Mouse (Mus musculus): Measurements from ENCODE around the gene Myh14. TPM values are rescaled to one million over a fixed set of nuclear protein-coding genes. Genes with fewer than 3 reads are reported as not detected.

Myh14 gene
- polyA plus RNA-seq, 1 experiment from 2014 or later: 4.3 TPM

GRCm38 (mm10) chr7:44647042-44647724 lies 23.5 kb downstream of the Myh14 start:
- H3K36me3 ChIP-seq: no peaks in the 10 kb centered on the region
- H3K9ac ChIP-seq: no peak overlapping the region
- 52% methylated on average over 7 of the region's 7 CpGs for WGBS
- H3K4me1 ChIP-seq: no peaks in the 10 kb centered on the region
- no peak overlapping the region for H3K4me3 ChIP-seq
- H3K27ac ChIP-seq: no peak overlapping the region
- no peak overlapping the region for H3K4me2 ChIP-seq (replicated peaks)
- H3K9me3 ChIP-seq (replicated peaks): no peaks in the 10 kb centered on the region
- peaks cover 50% of the 10 kb centered on the region for H3K27me3 ChIP-seq
- ATAC-seq (ENCODE audit: low FRiP score): no peak

- no peaks in the 10 kb centered on the region for H3K4me1 ChIP-seq
- no peak for ATAC-seq (ENCODE audit: low FRiP score)
- H3K4me3 ChIP-seq: no peak overlapping the region
- H3K36me3 ChIP-seq: no peaks in the 10 kb centered on the region
- H3K27ac ChIP-seq: no peak overlapping the region
- 32% methylated on average over 15 of the region's 15 CpGs for WGBS
- H3K27me3 ChIP-seq: peaks cover 61% of the 10 kb centered on the region
- no peak overlapping the region for H3K9ac ChIP-seq
- H3K9me3 ChIP-seq (replicated peaks): no peaks in the 10 kb centered on the region
- H3K4me2 ChIP-seq (replicated peaks): 0 out of 2 replicates have a peak overlapping the region, but pooled peaks have one; percentile 8
These were observed 24.7 kb downstream of the Myh14 start for GRCm38 (mm10) chr7:44645951-44646350.

- no peak for ATAC-seq (ENCODE audit: low FRiP score)
- H3K4me3 ChIP-seq: no peak overlapping the region
- H3K4me1 ChIP-seq: no peaks in the 10 kb centered on the region
- H3K4me2 ChIP-seq (replicated peaks): no peak overlapping the region
- H3K36me3 ChIP-seq: no peaks in the 10 kb centered on the region
- WGBS: 73% methylated on average over 5 of the region's 5 CpGs
- H3K27ac ChIP-seq: no peak overlapping the region
- H3K27me3 ChIP-seq: peaks cover 68% of the 10 kb centered on the region
- H3K9ac ChIP-seq: no peak overlapping the region
- no peaks in the 10 kb centered on the region for H3K9me3 ChIP-seq (replicated peaks)
These were observed 25.4 kb downstream of the Myh14 start for GRCm38 (mm10) chr7:44645256-44645655.

GRCm38 (mm10) chr7:44641887-44642286 lies 28.8 kb downstream of the Myh14 start:
- Histone ChIP-seq H3K9me3 (replicated peaks) (peaks cover under 1% of the 10 kb centered on the region; the same call in 1 of the 2 replicates), H3K9ac (no peak overlapping the region), H3K27me3 (peaks cover 90% of the 10 kb centered on the region), H3K4me3 (no peak overlapping the region), H3K27ac (no peak overlapping the region), H3K4me1 (peaks cover 6% of the 10 kb centered on the region; the same call in 1 of the 2 replicates), H3K36me3 (no peaks in the 10 kb centered on the region), H3K4me2 (replicated peaks) (no peak overlapping the region)
- ATAC-seq (ENCODE audit: low FRiP score): no peak
- WGBS: 36% methylated on average over 8 of the region's 8 CpGs

GRCm38 (mm10) chr7:44640843-44641605 lies 29.6 kb downstream of the Myh14 start:
- no peak for ATAC-seq (ENCODE audit: low FRiP score)
- Histone ChIP-seq H3K36me3 (no peaks in the 10 kb centered on the region), H3K9me3 (replicated peaks) (peaks cover 5% of the 10 kb centered on the region; the same call in 1 of the 2 replicates), H3K4me3 (no peak overlapping the region), H3K4me2 (replicated peaks) (peak overlapping the region; percentile 22; the same call in 1 of the 2 replicates), H3K27me3 (peaks cover 91% of the 10 kb centered on the region), H3K4me1 (peaks cover 6% of the 10 kb centered on the region; the same call in 1 of the 2 replicates), H3K9ac (no peak overlapping the region), H3K27ac (no peak overlapping the region)
- 19% methylated on average over 25 of the region's 25 CpGs for WGBS

- H3K4me3 ChIP-seq: peak overlapping the region; percentile 1; the same call in 1 of the 2 replicates
- peaks cover 85% of the 10 kb centered on the region for H3K27me3 ChIP-seq
- no peaks in the 10 kb centered on the region for H3K36me3 ChIP-seq
- H3K9me3 ChIP-seq (replicated peaks): peaks cover 5% of the 10 kb centered on the region; the same call in 1 of the 2 replicates
- no peak overlapping the region for H3K27ac ChIP-seq
- H3K4me2 ChIP-seq (replicated peaks): peak overlapping the region; percentile 33
- ATAC-seq (ENCODE audit: low FRiP score): no peak
- 2% methylated on average over 16 of the region's 16 CpGs for WGBS
- H3K9ac ChIP-seq: no peak overlapping the region
- peaks cover 6% of the 10 kb centered on the region; the same call in 1 of the 2 replicates for H3K4me1 ChIP-seq
These were observed 32.0 kb downstream of the Myh14 start for GRCm38 (mm10) chr7:44638663-44639062.

GRCm38 (mm10) chr7:44636684-44637083 lies 34.0 kb downstream of the Myh14 start:
- WGBS: 87% methylated on average over 9 of the region's 9 CpGs
- Histone ChIP-seq H3K9me3 (replicated peaks) (peaks cover 5% of the 10 kb centered on the region; the same call in 1 of the 2 replicates), H3K27me3 (peaks cover 83% of the 10 kb centered on the region), H3K36me3 (no peaks in the 10 kb centered on the region), H3K9ac (no peak overlapping the region), H3K4me3 (no peak overlapping the region), H3K4me2 (replicated peaks) (no peak overlapping the region), H3K4me1 (peaks cover 6% of the 10 kb centered on the region; the same call in 1 of the 2 replicates), H3K27ac (no peak overlapping the region)
- no peak for ATAC-seq (ENCODE audit: low FRiP score)

GRCm38 (mm10) chr7:44633407-44633806 lies 37.2 kb downstream of the Myh14 start:
- Histone ChIP-seq H3K4me3 (no peak overlapping the region), H3K36me3 (no peaks in the 10 kb centered on the region), H3K27me3 (peaks cover 55% of the 10 kb centered on the region), H3K27ac (no peak overlapping the region), H3K4me2 (replicated peaks) (no peak overlapping the region), H3K9me3 (replicated peaks) (peaks cover 5% of the 10 kb centered on the region; the same call in 1 of the 2 replicates), H3K4me1 (no peaks in the 10 kb centered on the region), H3K9ac (no peak overlapping the region)
- 16% methylated on average over 15 of the region's 15 CpGs for WGBS
- ATAC-seq (ENCODE audit: low FRiP score): no peak

GRCm38 (mm10) chr7:44632676-44633075 lies 38.0 kb downstream of the Myh14 start:
- H3K4me3 ChIP-seq: no peak overlapping the region
- peaks cover 52% of the 10 kb centered on the region for H3K27me3 ChIP-seq
- H3K9ac ChIP-seq: no peak overlapping the region
- ATAC-seq (ENCODE audit: low FRiP score): no peak
- no peak overlapping the region for H3K27ac ChIP-seq
- no peaks in the 10 kb centered on the region for H3K4me1 ChIP-seq
- WGBS: 32% methylated on average over 11 of the region's 13 CpGs
- H3K9me3 ChIP-seq (replicated peaks): peaks cover 5% of the 10 kb centered on the region; the same call in 1 of the 2 replicates
- no peak overlapping the region for H3K4me2 ChIP-seq (replicated peaks)
- no peaks in the 10 kb centered on the region for H3K36me3 ChIP-seq

- WGBS: 82% methylated on average over 13 of the region's 13 CpGs
- ATAC-seq (ENCODE audit: low FRiP score): no peak
These were observed 40.2 kb downstream of the Myh14 start for GRCm38 (mm10) chr7:44630437-44630836.

GRCm38 (mm10) chr7:44628402-44629034 lies 42.1 kb downstream of the Myh14 start:
- Histone ChIP-seq H3K27ac (no peak overlapping the region), H3K4me2 (replicated peaks) (no peak overlapping the region), H3K4me1 (peaks cover 4% of the 10 kb centered on the region; the same call in 1 of the 2 replicates), H3K36me3 (no peaks in the 10 kb centered on the region), H3K27me3 (peaks cover 23% of the 10 kb centered on the region), H3K4me3 (no peak overlapping the region), H3K9me3 (replicated peaks) (no peaks in the 10 kb centered on the region), H3K9ac (no peak overlapping the region)
- WGBS: 86% methylated on average over 15 of the region's 15 CpGs
- ATAC-seq (ENCODE audit: low FRiP score): no peak

More at GRCm38 (mm10) chr7:44630437-44630836, 40.2 kb downstream of the Myh14 start:
- no peak overlapping the region for H3K27ac ChIP-seq
- H3K27me3 ChIP-seq: peaks cover 40% of the 10 kb centered on the region
- no peaks in the 10 kb centered on the region for H3K4me1 ChIP-seq
- H3K4me2 ChIP-seq (replicated peaks): no peak overlapping the region
- H3K36me3 ChIP-seq: no peaks in the 10 kb centered on the region
- no peak overlapping the region for H3K9ac ChIP-seq
- H3K4me3 ChIP-seq: no peak overlapping the region
- no peaks in the 10 kb centered on the region for H3K9me3 ChIP-seq (replicated peaks)

- H3K27me3 ChIP-seq: peaks cover 17% of the 10 kb centered on the region
- H3K9ac ChIP-seq: no peak overlapping the region
- H3K36me3 ChIP-seq: no peaks in the 10 kb centered on the region
- peaks cover 4% of the 10 kb centered on the region; the same call in 1 of the 2 replicates for H3K4me1 ChIP-seq
- no peak overlapping the region for H3K4me2 ChIP-seq (replicated peaks)
- no peak for ATAC-seq (ENCODE audit: low FRiP score)
- WGBS: 88% methylated on average over 13 of the region's 13 CpGs
- no peak overlapping the region for H3K4me3 ChIP-seq
- H3K27ac ChIP-seq: no peak overlapping the region
- H3K9me3 ChIP-seq (replicated peaks): peaks cover 4% of the 10 kb centered on the region; the same call in 1 of the 2 replicates
These were observed 43.7 kb downstream of the Myh14 start for GRCm38 (mm10) chr7:44626966-44627365.

Measured in hindbrain, embryonic 12.5 days (tissue).